Mouse (Mus musculus) heart, adult 18-20 months (tissue): ENCODE data around the gene Fars2. TPM values are rescaled to one million over a fixed set of nuclear protein-coding genes. Genes with fewer than 3 reads are reported as not detected.
"Not testable (repeated sequence)": the region's sequence is repeated elsewhere in the genome, so short reads cannot be mapped to it uniquely, and the experiment has no call there.

Experiments
- DNase-seq, 2 experiments: peaks; one replicate each; pipeline ENCODE4 v3.0.0; 2021 to 2022; ENCODE audit warnings: mixed read lengths in 1 of 2
- total RNA-seq, 2 experiments: library from RNA; stranded (reverse); gene quantifications; 2 replicates each; pipeline ENCODE4 v1.2.3; 2021

The Fars2 gene
- total RNA-seq, 2 experiments from 2014 or later: 80.0 to 86.2 TPM

DNA sequence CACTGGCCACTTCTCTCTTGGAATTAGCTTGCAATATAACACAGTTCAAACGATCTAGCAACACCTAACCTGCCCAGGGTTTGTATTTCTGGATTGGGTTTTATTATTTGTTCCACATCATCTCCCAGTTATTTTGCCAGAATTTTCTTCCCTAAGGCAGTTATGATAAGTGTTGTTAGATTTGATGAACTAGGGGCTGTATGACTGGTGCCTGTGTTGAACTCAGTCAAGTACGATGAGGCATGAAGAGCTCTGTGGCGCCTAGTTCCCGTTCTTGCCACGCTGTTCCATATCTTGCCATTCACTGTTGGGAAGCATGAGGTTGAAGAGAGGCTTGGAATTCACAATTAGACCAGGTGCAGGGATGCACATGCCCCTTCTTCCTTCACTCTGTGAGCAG is 177.3 kb downstream of the Fars2 start:
- DNase-seq: no peak

DNA sequence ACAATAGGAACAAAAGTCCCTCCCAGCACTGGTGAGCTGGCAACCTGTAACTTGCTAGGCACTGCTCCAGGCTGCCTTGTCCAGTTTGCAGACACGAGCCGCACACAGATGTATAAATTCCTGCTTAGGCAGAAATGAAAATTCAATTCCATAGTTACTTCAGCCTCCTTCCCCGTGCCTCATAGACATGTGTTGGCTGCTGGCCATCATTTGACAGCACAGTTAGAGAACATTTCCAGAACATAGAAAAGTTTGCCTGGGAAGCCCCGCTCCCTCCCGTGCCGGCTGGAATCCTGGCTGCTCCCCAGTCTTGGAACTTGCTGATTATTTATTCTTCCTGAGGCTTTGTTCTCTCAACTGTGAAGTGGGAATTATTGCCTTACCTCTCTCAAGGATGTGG is 178.6 kb downstream of the Fars2 start:
- DNase-seq: peak; percentile 67 to 70

DNA sequence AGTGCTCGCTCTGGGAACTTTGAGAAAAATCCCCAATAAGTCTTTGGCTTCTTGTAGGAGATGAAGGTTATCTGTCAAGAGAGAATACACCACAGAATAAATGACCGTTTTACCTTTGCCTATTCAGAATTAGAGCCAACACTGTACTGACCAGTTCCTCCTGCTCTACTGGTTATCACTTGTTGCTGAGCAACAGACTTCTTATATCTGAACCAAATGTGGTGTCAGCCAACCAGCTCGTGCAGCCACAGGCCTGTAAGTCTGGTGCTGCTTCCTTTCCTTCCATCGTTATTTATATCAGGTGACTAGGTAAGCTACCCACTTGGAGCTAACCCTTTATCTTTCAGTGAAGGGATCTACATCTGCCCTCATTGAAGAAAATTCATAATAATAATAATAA is 179.4 kb downstream of the Fars2 start:
- DNase-seq: no peak

DNA sequence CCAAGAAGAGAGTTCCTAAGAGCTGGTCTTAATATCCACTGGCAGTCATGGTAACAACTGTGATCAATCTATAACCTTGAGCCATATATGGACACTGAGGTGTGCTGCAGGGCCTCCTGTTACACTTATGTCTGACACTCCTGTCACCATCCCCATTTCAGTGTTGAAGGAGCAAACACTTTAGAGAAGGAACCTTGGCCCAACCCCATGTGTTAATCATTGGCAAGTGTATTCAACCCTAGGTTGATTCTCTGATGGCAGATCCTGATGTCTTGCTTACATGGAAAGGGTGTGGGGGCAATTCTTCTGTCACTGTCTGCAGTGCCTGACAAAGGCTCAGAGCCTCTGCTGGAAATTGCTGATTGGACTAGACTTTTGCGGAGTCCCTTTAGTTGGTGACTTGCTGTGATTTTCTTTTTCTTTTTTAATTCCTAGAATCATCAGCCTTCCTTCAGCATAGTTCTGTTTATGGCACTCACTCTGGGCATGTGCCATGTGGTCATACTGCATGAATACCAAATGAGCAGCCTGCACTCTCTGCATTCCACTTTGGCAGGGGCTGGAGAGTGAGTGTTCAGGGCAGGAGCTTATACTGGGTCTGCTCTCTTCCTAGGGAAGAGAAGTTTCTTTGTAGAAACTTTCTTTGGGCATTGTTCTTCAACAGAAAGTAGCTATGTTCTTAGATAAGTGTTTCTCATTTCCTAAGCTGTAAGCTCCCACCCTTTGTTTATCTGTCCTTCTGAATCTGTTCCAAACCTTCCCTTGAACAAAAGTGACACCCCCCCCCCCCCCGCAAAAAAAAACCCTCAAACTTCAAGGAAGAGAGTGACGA is 181.0 kb downstream of the Fars2 start:
- DNase-seq: no peak

DNA sequence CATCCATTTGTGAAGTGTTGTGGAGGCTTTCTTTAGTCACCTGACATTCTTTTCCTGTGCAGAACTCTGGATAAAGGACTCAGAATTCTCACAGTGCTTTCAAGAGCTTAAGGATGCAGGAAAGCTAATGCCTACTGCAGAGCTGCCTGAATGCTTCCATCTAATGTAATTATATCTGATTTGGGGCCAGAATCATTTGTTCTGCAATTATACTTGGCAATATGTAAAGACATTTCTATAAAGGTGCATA is 181.5 kb downstream of the Fars2 start:
- no peak for DNase-seq

DNA sequence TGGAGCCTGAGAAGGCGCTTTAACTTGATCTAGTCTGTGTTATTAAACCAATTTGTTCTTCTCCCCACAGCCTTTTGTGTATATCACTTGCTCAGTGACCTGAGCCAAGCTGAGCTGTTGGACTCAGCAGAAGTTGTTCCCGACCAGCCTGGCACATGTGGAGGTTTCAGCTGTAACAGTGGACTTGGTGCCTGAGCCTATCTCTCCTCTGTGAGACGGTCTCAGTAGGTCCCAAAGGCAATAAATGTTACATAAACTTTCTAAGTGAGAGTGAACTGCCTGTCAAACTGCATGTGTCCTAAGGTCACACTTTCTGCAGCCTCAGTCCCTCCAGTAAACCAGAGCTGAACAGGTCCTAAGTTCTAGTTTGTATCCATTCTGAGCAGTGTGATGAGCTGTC is 185.6 kb downstream of the Fars2 start:
- peak in 1 of 2 experiments; percentile 39 for DNase-seq

DNA sequence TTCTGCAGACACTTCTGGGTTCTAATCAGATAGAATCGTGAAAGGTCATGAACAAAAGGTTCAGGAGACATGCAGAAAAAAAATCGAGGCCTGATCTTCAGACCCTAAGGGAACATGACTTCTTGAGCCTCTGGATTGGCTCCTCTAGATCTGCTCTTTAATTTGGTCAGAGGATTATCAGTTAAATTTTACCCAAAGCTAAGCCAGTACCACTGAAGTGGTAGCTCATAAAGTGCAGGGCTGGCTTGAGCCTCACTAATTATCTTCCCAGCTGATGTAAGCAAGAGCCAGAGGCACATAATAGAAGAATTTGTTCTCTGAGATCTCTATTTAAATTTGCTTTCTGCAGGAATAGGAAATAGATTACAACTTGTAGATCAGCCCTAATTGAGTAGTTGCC is 188.1 kb downstream of the Fars2 start:
- no peak for DNase-seq

DNA sequence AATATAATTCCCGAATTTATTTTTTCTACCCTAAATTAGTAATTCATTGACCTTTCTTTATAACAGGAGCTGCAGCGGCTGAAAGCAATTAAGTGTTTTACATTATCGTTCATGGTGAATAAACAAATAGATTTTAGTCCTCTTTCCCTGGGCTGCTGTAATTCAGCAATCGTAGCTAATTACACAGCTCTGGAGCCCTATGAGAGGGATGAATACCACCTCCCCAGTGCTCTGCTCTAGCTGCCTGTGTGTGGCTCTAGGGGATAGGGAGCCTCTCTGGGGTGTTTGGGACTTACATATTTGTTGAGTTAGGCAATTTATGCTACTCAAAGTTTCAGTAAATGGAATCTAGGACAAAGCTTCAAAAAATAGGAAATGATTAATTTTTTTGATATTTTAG is 190.2 kb downstream of the Fars2 start:
- DNase-seq: no peak

DNA sequence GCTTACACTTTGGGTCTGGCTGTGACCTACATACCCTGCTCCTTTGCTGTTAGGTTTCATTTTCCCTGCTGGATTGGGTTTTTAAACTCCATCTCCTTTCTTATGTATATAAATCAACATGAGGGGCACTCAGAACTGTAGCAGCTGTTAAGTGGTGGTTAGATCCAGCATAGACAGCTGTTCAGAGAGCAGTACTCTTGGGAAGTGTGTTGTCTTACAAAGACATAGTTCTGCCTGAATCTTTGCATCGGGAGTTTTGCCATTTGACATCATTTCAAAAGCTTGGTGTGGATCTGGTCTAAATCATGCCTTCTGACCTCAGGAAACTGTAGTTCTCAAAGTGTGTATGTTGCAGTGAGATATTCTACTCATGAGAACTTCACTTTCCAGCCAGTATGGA is 191.9 kb downstream of the Fars2 start:
- no peak for DNase-seq

DNA sequence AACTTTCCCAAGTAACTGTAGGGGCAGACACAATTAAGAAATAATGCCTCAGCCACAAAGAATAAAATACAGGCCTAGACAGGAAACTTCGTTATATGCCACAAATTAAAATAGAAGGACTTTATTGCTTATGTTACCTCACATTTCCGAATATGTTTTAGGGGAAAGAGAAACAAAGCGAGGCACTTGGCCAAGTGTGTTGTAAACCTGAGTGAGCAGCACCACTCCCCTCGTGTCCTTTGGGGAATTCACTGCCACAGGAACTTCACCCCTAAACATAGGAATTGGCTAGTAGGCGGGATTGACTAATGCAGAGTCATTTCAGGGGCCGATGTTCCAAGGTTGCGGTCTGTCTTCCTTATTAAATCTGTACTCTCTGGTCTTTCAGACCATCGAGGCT is 197.0 kb downstream of the Fars2 start:
- DNase-seq: peak in 1 of 2 experiments; percentile 44

DNA sequence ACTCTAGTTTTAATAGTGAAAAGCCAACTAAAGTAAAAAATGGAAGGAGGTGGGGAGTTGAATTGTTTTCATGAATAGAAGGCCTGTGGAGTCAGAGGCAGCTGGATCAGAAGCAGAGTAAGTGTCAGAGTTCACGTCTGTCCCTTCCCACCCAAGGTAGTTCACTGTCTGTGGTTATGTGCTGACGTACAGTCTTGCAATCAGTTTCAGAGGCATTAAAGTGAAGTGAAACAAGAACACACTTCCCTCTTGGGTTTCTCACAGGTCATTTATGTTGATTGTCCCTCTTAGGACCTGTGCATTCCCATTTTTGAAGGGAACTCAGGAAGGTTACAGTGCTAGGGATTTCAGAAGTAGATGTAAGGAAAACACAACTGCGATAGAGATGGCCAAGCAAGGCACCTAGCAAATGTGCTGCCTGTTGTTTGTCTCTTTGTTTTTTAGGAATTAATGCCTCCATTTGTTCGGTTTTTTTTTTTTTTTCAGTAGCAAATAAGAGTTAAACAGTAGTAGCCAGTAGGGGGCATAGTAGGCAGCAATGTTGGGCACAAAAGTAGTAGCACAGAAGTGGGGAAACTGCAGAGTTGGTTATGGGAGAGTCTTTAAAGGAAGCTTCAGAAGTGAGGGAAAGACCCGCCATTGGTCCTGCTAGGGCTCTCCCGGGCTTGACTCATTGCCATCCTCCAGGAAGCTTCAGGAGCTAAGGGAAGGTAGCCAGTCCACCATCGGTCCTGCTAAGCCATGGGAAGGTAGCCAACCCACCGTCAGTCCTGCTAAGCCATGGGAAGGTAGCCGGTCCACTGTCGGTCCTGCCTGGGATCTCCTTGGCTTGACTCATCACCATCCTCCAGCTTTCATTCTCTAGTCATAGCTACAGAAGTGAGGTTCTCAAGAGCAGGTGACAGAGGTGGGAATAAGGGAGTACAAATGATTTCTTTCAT is 197.9 kb downstream of the Fars2 start:
- no peak for DNase-seq

DNA sequence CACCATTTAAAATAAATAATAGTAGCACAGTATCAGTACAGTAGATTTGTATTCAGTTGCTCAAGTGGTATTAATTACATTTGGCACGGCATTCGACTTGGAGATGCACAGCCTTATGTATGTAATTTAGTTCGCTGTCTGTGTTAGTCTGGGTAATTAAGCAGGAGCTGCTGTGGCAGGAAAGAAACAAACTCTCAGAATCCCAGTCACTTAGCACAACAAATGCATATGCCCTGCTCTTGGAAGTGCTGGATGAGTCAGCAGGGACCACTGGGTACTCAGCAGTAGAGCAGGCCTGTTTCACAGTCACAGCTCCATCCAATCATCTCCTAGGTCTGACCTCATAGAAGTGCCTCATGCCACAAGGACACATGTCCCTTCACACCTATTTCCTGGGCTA is 200.6 kb downstream of the Fars2 start:
- DNase-seq: no peak

DNA sequence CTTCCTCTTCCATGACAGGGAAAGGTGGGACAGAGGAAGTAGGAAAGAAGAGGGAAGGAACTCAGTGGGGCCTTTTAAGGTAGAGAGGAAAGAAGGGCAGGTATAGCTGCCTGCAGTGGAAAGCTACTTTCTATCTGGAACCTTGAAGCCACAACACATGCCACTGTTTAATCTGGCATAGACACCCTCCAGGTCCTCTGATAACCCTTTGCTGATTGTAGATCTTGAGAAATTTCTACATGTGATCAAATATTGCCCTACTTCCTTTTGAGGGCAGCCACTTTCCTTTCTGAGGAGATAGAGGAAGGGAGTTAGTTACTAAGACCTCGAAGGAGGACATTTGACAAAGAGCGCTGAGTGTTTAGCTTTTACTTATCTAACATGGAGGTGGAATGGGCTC is 207.4 kb downstream of the Fars2 start:
- DNase-seq: no peak

DNA sequence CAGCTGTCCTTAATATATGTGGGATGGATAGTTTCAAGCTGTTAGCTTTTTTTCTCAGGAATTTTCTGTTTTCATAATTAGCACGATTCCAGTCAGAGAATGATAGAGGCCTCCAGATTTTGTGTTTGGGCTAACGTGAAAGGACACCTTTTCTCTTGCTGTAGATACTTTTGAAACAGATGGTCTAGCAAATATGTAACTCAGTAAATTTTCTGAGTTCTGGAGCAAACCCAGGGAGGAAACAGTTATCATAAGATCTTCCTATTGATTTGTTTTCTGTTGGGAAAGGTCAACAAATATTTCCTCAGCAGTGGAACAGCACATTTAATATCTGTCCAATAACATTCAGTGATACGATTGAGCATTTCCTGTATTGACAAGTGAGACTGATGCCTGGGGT is 209.3 kb downstream of the Fars2 start:
- DNase-seq: no peak

DNA sequence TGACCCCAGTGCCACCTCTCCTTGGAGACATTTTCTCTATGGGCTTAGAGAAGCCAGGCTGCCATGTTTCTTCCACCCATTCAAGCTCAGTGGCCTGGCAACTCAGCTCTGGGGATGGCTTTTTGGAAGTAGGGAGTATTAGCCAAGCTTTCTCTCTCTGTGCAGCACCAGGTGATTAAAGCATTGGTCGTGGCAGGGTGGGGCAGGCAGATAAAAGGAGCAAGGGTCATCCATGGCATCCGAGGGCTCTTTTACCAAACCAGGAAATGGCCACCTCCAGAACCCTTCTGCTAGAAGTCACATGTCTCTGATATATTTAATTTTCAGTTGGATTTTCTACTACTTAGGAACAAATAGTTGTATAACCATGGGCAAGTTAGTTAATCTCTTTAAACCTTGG is 212.7 kb downstream of the Fars2 start:
- DNase-seq: no peak

DNA sequence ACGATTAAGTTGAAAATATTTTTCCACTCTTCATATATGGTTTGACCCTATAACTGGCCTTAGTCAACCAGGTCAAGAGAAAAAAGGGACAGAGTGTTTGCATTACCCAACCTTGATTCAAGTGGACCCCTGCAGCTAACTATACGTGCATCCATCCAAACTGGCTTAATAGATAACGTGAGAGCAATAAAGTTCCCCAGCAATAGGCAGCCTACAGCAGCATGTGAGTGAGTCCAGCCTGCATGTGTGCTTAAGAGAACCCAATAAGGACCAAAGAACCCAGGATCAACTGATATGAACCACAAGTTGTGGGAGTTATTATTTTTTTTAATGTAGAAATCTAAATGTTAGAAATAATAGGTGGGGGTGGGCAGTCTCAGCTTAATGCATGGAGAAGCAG is 213.3 kb downstream of the Fars2 start:
- DNase-seq: no peak

DNA sequence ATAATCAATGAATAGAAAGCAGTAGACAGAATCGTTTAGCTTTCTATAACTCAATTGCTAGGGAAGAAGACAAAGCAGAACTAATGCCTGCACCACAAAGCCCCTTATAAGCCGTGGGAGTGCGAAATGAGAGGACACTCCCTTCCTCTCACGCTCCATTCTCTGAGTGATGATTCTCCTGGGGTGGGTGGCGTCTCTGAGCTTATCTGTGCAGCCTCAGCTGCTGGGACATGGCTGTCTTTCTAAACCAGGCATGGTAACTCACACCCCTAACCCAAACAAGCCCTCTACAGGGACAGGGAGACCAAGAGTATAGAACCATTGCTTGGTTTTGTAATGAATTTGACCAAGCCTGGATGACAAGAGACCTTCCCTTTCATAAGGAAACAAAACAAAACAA is 217.5 kb downstream of the Fars2 start:
- DNase-seq: no peak

DNA sequence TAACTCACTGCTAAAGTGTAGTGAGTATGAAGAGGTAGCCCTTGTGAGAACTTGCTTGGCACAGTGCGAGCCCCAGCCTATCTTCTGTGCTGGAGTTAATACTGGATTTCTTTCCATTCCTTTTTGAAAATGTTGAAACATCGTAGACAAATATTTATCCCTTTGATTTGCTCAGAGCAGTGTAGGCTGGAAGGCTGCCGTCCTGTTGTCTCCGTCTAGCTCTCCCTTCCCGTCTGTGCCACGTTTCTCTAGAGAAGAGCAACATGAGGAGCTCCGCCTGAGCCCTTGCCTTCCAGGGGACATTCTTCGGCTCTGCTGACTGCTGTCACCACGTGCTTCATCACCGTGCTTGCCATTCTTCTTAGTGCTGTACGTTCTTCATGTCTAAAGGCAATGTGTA is 234.3 kb downstream of the Fars2 start:
- no peak for DNase-seq

DNA sequence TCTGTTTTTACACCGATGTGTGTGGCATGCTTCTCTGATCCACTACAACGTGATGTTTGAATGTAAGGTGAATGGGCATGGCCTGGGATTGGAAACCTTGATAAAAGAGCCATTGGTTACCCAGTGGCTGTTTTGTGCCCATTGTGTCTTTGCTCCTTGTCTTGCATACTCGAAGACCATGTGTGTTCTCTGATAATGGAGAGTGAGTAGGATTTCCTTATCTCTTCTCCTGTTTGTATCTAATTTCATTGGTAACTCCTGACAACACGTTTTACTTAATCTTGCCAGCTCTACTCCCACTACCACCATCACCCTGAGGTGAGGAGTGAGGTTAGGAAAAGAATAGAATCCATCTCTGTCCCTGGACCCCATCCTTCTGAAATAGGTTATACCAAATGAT is 240.3 kb downstream of the Fars2 start:
- no peak for DNase-seq

DNA sequence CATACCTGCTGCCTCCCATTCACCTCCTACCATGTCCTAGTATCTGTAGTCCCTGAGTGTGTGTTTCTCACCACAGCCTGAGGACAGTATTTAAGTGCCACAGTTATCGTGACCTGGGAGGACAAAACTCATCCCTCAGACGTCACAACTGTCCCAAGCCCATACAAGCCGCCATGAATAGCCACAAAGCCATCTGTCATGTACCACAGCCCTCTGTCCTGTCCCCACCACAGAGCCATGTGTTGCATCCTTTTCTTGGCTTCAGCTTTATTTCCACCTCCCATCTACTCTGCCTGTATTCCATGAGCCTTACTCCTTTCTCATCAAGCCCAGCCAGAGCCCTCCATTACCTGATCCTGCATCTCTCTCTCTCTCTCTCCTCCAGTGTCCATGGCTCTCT is 244.2 kb downstream of the Fars2 start:
- no peak for DNase-seq

DNA sequence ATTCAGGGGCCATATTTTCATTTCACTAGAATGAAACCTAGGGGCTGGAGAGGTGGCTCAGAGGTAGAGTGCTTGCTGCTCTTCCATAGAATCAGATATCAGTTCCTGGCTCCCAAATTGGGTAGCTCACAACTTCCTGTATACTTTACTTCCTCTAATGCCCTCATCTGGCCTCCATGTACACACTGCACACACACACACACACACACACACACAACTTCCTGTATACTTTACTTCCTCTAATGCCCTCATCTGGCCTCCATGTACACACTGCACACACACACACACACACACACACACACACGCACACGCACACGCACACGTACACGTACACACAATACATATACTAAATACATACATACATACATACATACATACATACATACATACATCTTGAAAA is 248.5 kb downstream of the Fars2 start:
- not testable (repeated sequence) for DNase-seq

DNA sequence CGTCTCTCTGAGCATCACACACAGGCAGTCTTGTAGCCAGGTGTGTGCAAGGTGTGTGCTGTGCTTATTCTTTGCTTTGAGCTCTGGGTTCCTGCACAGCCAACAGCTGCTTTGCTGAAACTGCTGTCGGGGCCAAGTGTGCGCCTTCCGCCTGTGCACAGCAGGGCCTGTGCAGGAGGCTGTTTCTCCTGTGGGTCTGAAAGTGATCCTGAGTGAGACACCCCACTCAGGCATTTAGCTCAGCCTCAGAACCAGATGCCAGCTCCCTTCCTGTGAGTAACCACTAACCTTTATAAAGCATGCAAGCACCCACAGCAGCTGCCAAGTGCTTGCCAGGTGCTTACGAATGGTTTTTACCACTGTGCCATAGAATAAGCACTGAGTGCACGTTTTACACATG is 249.1 kb downstream of the Fars2 start:
- no peak for DNase-seq

DNA sequence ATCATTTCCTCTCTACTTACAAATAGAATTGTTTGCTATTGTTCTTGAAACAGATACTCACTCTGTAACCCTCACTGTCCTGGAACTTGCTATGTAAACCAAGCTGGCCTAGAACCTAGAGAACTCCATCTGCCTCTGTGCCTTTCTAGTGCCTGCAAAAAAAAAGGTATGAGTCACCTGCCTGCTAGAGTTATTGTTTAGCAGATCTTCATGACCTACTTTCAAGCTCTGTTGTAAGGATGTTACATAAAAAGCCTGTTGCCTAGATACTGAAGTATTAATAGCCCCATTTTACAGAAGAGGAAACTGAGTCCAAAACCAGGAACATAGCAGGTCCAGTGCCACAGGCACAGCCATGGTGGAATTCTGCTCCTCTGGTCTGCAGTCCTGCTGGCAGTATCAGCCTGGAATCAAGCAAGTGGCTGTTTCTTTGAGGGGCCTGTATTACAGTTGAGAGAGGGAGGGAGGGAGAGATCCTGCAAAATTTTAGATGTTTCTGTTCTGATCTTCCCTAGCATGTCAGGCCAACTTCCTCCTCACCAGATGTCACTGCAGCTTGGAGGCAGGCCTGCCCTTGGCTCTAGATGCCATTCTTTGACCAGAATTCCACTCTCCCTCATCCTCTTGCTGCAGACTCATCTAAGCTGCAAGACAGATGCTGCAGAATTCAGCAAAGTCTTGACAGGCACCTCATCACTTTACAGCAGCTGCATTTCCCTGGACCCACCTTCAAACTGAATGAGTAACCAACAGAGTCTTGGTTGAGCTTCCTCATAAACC is 250.7 kb downstream of the Fars2 start:
- no peak for DNase-seq
